Mouse (Mus musculus) brain, adult 10 weeks (tissue): Measurements from ENCODE around the gene Actrt1. TPM values are rescaled to one million over a fixed set of nuclear protein-coding genes. Genes with fewer than 3 reads are reported as not detected.

Experiments
- polyA plus RNA-seq: library from polyadenylated mRNA; stranded (reverse); fragments of 350-450 nt; fragmentation: Illumina TruSeq; extraction: RNeasy Lipid Tissue Mini Kit (QIAGEN cat#74804); gene quantifications from one replicate; pipeline ENCODE4 v1.2.3, GENCODE M21; 2015; ENCODE audit warnings: low read depth, low replicate concordance

Gene Actrt1
- not detected for polyA plus RNA-seq

GRCm38 (mm10) chrX:46328707-46329106 lies at the start of gene Actrt1:
Actrt1 (plus strand) TSS chrX:46329007.

